Mouse (Mus musculus) embryonic facial prominence, embryonic 15.5 days (tissue): ENCODE measurements around the gene Krt33a. TPM values are rescaled to one million over a fixed set of nuclear protein-coding genes. Genes with fewer than 3 reads are reported as not detected.
A peak's percentile ranks its signal among the peaks of the same experiment; 100 is the strongest.

Experiments
- ATAC-seq: fragments of 200-750 bp; cut with Nextera tagmentation; 2 replicates; pipeline ENCODE4 v1.8.0; 2017; ENCODE audit warnings: low read depth, moderate TSS enrichment; ENCODE audit not compliant: insufficient number of reproducible peaks, low FRiP score, low TSS enrichment
- H3K27ac ChIP-seq: fragments of 300-500 bp; sonication (generic); replicated peaks from 2 replicates; pipeline ENCODE4 v1.5.1; 2015; ENCODE audit warnings: mild to moderate bottlenecking, inconsistent platforms
- H3K27me3 ChIP-seq: fragments of 300-500 bp; sonication (generic); 2 replicates; pipeline ENCODE4 v1.6.1; 2015; ENCODE audit warnings: inconsistent platforms
- H3K36me3 ChIP-seq: fragments of 300-500 bp; sonication (generic); 2 replicates; pipeline ENCODE4 v1.6.1; 2015; ENCODE audit warnings: mild to moderate bottlenecking, inconsistent platforms
- H3K4me1 ChIP-seq: fragments of 300-500 bp; sonication (generic); 2 replicates; pipeline ENCODE4 v1.6.1; 2015; ENCODE audit warnings: inconsistent platforms
- H3K4me2 ChIP-seq: fragments of 300-500 bp; sonication (generic); replicated peaks from 2 replicates; pipeline ENCODE4 v1.6.1; 2015; ENCODE audit warnings: mild to moderate bottlenecking, inconsistent platforms
- H3K4me3 ChIP-seq: fragments of 300-500 bp; sonication (generic); replicated peaks from 2 replicates; pipeline ENCODE4 v1.5.1; 2015; ENCODE audit warnings: mild to moderate bottlenecking, inconsistent platforms
- H3K9ac ChIP-seq: fragments of 300-500 bp; sonication (generic); 2 replicates; pipeline ENCODE4 v1.6.1; 2015; ENCODE audit warnings: inconsistent platforms
- H3K9me3 ChIP-seq: fragments of 300-500 bp; sonication (generic); replicated peaks from 2 replicates; pipeline ENCODE4 v1.6.1; 2016; ENCODE audit warnings: inconsistent platforms
- WGBS: fragments of 180-500 bp; shearing (Covaris S2); methylation state at CpG from one replicate; pipeline ENCODE4 v1.1.7; 2015; 5-methylcytosine and 5-hydroxymethylcytosine counted together
- polyA plus RNA-seq: library from polyadenylated mRNA; unstranded; fragments of >200 nt; fragmentation: Nextera tagmentation; extraction: Ambion mirVana; gene quantifications from 2 replicates; pipeline ENCODE4 v1.2.1, GENCODE M21; 2015

Krt33a gene
- polyA plus RNA-seq, 1 experiment from 2014 or later = 6.0 TPM

DNA sequence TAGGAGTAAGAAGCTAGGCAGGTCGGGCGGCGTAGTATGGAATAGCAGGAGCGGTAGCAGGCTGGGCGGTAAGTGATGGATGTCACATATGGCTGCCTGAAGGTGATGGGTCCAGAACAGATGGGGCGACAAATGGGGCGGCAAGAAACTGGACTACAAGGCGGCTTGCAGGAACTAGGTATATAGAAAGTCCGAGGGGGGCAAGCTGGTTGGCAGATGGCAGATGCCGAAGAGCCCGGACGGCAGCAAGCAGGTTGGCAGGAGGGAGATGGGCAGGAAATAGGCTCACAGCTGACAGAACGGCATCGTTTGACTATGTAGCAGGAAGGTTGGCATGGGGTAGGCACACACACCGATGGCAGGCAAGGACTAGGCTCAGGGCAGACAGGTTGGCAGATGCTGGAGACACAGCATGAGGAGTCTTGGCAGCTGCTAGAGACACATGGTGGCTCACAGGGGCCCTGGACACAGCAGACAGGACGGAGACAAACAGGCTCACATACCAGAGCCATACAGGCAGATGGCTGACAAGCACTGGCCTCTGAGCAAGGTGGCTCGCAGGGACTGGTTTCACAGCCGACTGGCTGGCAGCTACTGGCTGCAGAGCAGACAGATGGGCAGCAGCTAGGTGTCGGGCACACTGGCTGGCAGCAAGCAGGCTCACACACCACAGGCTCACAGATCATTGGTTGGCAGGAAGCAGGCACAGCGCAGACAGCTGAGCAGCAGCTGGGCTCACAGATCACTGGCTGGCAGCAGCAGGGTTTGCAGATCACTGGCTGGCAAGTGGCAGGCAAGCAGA, 30.5 kb downstream of the Krt33a start:
- H3K36me3 ChIP-seq = no peaks in the 10 kb centered on the region
- ATAC-seq = peak; percentile 15; the same call in 1 of the 2 replicates
- H3K4me3 ChIP-seq = no peak overlapping the region
- WGBS = 75% methylated on average over 20 of the region's 20 CpGs
- H3K4me2 ChIP-seq = no peak overlapping the region
- no peaks in the 10 kb centered on the region for H3K9me3 ChIP-seq
- no peak overlapping the region for H3K9ac ChIP-seq
- H3K27me3 ChIP-seq = no peaks in the 10 kb centered on the region; the same call in 1 of the 2 replicates
- no peak overlapping the region for H3K27ac ChIP-seq
- no peaks in the 10 kb centered on the region for H3K4me1 ChIP-seq

DNA sequence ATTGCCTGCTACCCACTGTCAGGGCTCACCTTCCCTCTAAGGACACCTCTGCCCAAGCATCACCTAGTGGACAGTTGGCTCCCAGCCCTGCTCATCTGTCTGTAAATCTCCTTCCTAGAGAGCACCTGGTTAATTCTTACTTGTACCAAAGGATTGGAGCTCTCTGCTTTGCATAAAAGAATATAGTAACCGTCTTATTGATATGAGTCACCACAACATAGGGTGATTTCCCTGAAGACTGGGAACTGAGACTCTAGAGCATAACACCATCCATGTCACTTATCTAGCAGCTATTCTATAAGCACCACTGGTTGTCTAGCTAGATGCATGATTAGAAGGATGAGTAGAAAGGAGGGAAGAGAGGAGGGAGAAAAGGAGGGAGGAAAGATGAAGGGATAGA, 32.6 kb downstream of the Krt33a start:
- no peak for ATAC-seq
- 88% methylated on average over 1 of the region's 1 CpGs for WGBS
- no peaks in the 10 kb centered on the region; the same call in 1 of the 2 replicates for H3K27me3 ChIP-seq
- no peak overlapping the region for H3K9ac ChIP-seq
- no peaks in the 10 kb centered on the region for H3K4me1 ChIP-seq
- H3K36me3 ChIP-seq = no peaks in the 10 kb centered on the region
- H3K4me2 ChIP-seq = no peak overlapping the region
- no peak overlapping the region for H3K4me3 ChIP-seq
- no peaks in the 10 kb centered on the region for H3K9me3 ChIP-seq
- H3K27ac ChIP-seq = no peak overlapping the region

DNA sequence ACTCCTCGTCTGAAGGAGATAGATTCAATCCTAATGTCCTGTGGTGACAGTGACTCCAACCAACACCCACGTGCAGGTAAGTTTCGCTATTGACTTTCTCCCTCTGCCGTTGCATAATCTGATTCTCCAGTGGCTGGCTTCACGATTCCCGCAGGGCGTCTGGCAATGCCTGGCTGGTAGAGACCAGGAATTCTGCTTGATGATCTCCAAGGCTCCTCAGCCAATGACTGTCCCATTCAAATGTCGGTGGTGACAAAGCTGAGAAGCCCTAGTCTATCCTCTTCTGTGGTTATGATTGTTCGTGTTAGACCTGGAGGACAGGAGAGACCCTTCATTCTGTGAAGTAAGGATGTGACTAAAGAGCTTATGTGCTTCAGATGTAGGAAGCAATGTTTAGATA, 33.3 kb downstream of the Krt33a start:
- 84% methylated on average over 9 of the region's 9 CpGs for WGBS
- no peaks in the 10 kb centered on the region for H3K36me3 ChIP-seq
- no peak for ATAC-seq
- no peaks in the 10 kb centered on the region for H3K9me3 ChIP-seq
- no peaks in the 10 kb centered on the region for H3K4me1 ChIP-seq
- H3K4me3 ChIP-seq = no peak overlapping the region
- H3K27me3 ChIP-seq = no peaks in the 10 kb centered on the region; the same call in 1 of the 2 replicates
- no peak overlapping the region for H3K9ac ChIP-seq
- H3K4me2 ChIP-seq = no peak overlapping the region
- H3K27ac ChIP-seq = no peak overlapping the region

DNA sequence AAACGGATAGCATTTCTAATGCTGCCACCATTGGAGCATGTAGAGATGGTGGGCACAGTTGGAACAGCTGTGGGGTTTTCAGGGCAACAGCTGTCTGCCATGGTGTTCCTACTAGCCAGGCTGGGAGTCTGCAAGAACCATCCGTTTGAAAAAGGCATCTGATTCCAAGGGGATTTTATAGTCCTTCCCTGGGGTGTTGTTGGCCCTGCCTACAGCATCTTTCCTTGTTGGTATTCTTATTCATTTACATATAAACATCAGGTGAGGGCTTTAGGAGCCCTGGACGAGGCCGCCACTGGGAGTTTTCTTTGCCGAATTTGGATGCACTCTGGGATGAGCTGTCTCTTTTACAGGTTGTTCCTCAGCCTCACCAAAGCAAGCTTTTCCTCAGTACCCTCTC, 37.1 kb downstream of the Krt33a start, which contains the start of gene Krtap29-1:
Gene Krtap29-1 (minus strand): TSS at position 101 of the 400 bp plus-strand sequence.
- Histone ChIP-seq H3K4me1 (no peaks in the 10 kb centered on the region), H3K9ac (no peak within 1 kb of the TSS), H3K36me3 (no peaks in the 10 kb centered on the region), H3K27ac (no peak within 1 kb of the TSS), H3K9me3 (0 out of 2 replicates have a peak, but pooled peaks cover 5% of the 10 kb centered on the region), H3K4me2 (no peak within 1 kb of the TSS), H3K4me3 (no peak within 1 kb of the TSS), H3K27me3 (no peaks in the 10 kb centered on the region)
- 62% methylated on average over 5 of the region's 5 CpGs for WGBS
- ATAC-seq = no peak

DNA sequence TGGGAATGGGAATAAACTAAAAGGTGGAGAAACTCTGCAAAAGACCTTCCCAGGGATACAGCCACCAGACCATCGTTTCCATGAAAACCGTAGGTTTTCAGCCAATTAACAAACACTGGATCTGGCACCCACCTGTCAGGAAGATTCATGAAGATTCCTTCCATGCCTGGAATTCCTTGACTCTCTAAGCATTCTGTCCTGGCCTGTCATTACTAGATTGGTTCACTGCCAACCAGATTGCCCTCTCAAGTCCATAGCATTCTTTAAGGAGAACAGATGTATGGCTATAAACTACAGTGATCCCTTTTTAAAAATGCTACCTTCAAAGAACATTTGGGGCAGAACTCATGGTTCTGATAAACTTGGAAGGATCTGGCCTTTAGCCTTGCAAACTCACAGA, 50.1 kb downstream of the Krt33a start:
- Histone ChIP-seq H3K27ac (no peak overlapping the region), H3K27me3 (no peaks in the 10 kb centered on the region), H3K4me1 (no peaks in the 10 kb centered on the region), H3K36me3 (no peaks in the 10 kb centered on the region), H3K9me3 (no peaks in the 10 kb centered on the region), H3K9ac (no peak overlapping the region), H3K4me2 (no peak overlapping the region), H3K4me3 (no peak overlapping the region)
- ATAC-seq = no peak
- 34% methylated on average over 2 of the region's 2 CpGs for WGBS

DNA sequence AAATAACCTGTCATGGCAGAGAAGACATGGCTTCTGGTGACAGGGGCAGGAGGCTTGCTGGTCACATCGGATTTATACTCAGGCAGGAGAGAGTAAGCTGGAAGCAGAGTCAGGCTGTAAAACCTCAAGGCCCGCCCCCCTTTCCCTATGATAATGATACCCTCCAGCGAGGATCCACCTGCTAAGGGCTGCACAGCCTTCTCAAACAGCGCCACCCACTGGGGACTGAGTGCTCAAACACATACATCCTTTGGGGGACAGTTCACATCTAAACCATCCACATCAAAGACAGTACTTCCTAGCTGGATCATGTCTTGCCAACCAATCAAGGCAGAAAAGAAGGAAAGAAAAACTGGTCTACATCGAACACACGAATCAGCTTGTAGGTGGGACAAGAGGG, 51.8 kb downstream of the Krt33a start:
- Histone ChIP-seq H3K27me3 (no peaks in the 10 kb centered on the region), H3K9ac (no peak overlapping the region), H3K4me2 (no peak overlapping the region), H3K27ac (no peak overlapping the region), H3K4me1 (no peaks in the 10 kb centered on the region), H3K4me3 (no peak overlapping the region), H3K9me3 (no peaks in the 10 kb centered on the region), H3K36me3 (no peaks in the 10 kb centered on the region)
- WGBS = 56% methylated on average over 6 of the region's 6 CpGs
- ATAC-seq = no peak

Other genes starting within 250 kb of the Krt33a start
- gene Gm11595, start 243.3 kb downstream of the Krt33a start, polyA plus RNA-seq = 1.0 and 1.9 TPM in 2 replicates
- gene Krtap4-8, start 235.5 kb downstream of the Krt33a start, polyA plus RNA-seq = 0.98 and 0.99 TPM in 2 replicates
- 1.00 and 1.1 TPM in 2 replicates for gene Krtap4-9, start 231.0 kb downstream of the Krt33a start, polyA plus RNA-seq
- 0.15 and 0.51 TPM in 2 replicates for gene Gm11596, start 222.7 kb downstream of the Krt33a start, polyA plus RNA-seq
- gene Gm11569, start 217.3 kb downstream of the Krt33a start, polyA plus RNA-seq = not detected in 2 replicates
- 0.33 TPM in 1 of 2 replicates, not detected in the other for gene Gm11554, start 211.8 kb downstream of the Krt33a start, polyA plus RNA-seq
- 0.45 and 0.50 TPM in 2 replicates for gene Krtap4-13, start 206.3 kb downstream of the Krt33a start, polyA plus RNA-seq
- 0.53 and 0.61 TPM in 2 replicates for gene Gm11564, start 200.5 kb downstream of the Krt33a start, polyA plus RNA-seq
- gene 2300003K06Rik, start 178.1 kb downstream of the Krt33a start, polyA plus RNA-seq = not detected in 2 replicates
- gene Krtap4-16, start 164.6 kb downstream of the Krt33a start, polyA plus RNA-seq = 2.0 and 3.9 TPM in 2 replicates
- gene Gm11568, start 158.3 kb downstream of the Krt33a start, polyA plus RNA-seq = 1.4 TPM in 2 replicates
- 2.4 and 2.5 TPM in 2 replicates for gene Gm11559, start 151.7 kb downstream of the Krt33a start, polyA plus RNA-seq
- 1.7 and 2.2 TPM in 2 replicates for gene Krtap9-1, start 142.8 kb downstream of the Krt33a start, polyA plus RNA-seq
- gene Gm11567, start 137.0 kb downstream of the Krt33a start, polyA plus RNA-seq = 1.5 and 1.7 TPM in 2 replicates
- not detected in 2 replicates for gene Krtap31-1, start 108.3 kb downstream of the Krt33a start, polyA plus RNA-seq
- gene Gm11565, start 101.5 kb downstream of the Krt33a start, polyA plus RNA-seq = not detected in 2 replicates
- not detected in 2 replicates for gene Krtap31-2, start 79.9 kb downstream of the Krt33a start, polyA plus RNA-seq
- gene Krtap9-5, start 67.7 kb downstream of the Krt33a start, polyA plus RNA-seq = not detected in 2 replicates
- 0.38 TPM in 1 of 2 replicates, not detected in the other for gene Krtap29-1, start 37.2 kb downstream of the Krt33a start, polyA plus RNA-seq
- 3.8 and 5.7 TPM in 2 replicates for gene Krtap16-1, start 29.6 kb downstream of the Krt33a start, polyA plus RNA-seq
- gene Krtap17-1, start 22.2 kb downstream of the Krt33a start, polyA plus RNA-seq = 4.9 and 9.8 TPM in 2 replicates
- gene Krt33b, start 13.7 kb upstream of the Krt33a start, polyA plus RNA-seq = 7.3 and 17.9 TPM in 2 replicates
- 3.6 and 7.8 TPM in 2 replicates for gene Krt34, start 25.3 kb upstream of the Krt33a start, polyA plus RNA-seq
- gene Krt31, start 34.3 kb upstream of the Krt33a start, polyA plus RNA-seq = 5.9 and 13.8 TPM in 2 replicates
- gene Krt32, start 72.0 kb upstream of the Krt33a start, polyA plus RNA-seq = 6.4 and 7.2 TPM in 2 replicates
- gene Krt35, start 80.0 kb upstream of the Krt33a start, polyA plus RNA-seq = 23.0 and 37.6 TPM in 2 replicates
- gene Krt36, start 89.4 kb upstream of the Krt33a start, polyA plus RNA-seq = 0.76 and 1.9 TPM in 2 replicates
- gene Krt13, start 105.4 kb upstream of the Krt33a start, polyA plus RNA-seq = 155 and 225 TPM in 2 replicates
- gene Krt15, start 119.7 kb upstream of the Krt33a start, polyA plus RNA-seq = 1,131 and 1,207 TPM in 2 replicates
- 227 and 305 TPM in 2 replicates for gene Krt19, start 132.5 kb upstream of the Krt33a start, polyA plus RNA-seq
- not detected in 2 replicates for gene Krt9, start 177.0 kb upstream of the Krt33a start, polyA plus RNA-seq
- gene Krt14, start 191.3 kb upstream of the Krt33a start, polyA plus RNA-seq = 1,122 and 1,244 TPM in 2 replicates
- 6.9 and 7.0 TPM in 2 replicates for gene Krt16, start 232.7 kb upstream of the Krt33a start, polyA plus RNA-seq
- gene Krt17, start 244.8 kb upstream of the Krt33a start, polyA plus RNA-seq = 399 and 504 TPM in 2 replicates